Mouse (Mus musculus): Measurements from ENCODE around the gene Pik3r1. TPM values are rescaled to one million over a fixed set of nuclear protein-coding genes. Genes with fewer than 3 reads are reported as not detected.

Gene Pik3r1
- polyA plus RNA-seq, 1 experiment, result 6.8 TPM

DNA sequence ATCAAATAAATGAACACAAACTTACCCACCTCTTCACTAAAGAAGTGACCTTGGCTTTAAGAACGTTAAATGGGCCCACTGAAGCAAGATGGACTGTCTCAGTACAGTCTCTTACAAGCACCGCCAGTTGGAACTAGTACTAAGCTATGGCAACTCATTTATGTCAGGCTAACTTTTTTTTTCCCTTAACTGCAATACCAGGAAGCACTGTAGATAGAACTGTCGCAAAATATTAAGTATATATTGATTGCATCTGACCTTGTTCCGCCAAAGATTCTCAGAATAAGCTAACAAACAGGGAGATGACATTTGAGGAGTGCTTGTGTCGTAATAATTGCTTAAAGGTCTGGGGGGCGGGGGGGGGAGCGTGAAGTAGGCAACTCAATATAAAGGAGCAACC lies 49.3 kb downstream of the Pik3r1 start:
- no peak overlapping the region for H3K4me2 ChIP-seq (ENCODE audit: low read depth)
- peaks cover 62% of the 10 kb centered on the region for H3K79me2 ChIP-seq (ENCODE audit: control insufficient read depth, insufficient read depth)
- no peak overlapping the region for H3K4me3 ChIP-seq
- no peak for TF ChIP-seq REST (IDR thresholded peaks at IDR 0.05; ENCODE audit: insufficient read depth, insufficient read length)
- no peak for TF ChIP-seq MAX (IDR thresholded peaks at IDR 0.05; ENCODE audit: low read depth)
- TF ChIP-seq MYOG (IDR thresholded peaks at IDR 0.05; ENCODE audit: control insufficient read depth in 1 of 3, insufficient read depth in 1 of 3, insufficient read length in 2 of 3, low read depth in 2 of 3), result no peak
- TF ChIP-seq SRF (IDR thresholded peaks at IDR 0.05; ENCODE audit: control insufficient read depth, insufficient read length, low read depth), result no peak
- TF ChIP-seq CEBPB (IDR thresholded peaks at IDR 0.05; ENCODE audit: insufficient read depth, poor library complexity, severe bottlenecking), result no peak
- TF ChIP-seq E2F4 (IDR thresholded peaks at IDR 0.05; ENCODE audit: insufficient read depth), result no peak
- no peak for TF ChIP-seq POLR2AphosphoS2 (IDR thresholded peaks at IDR 0.05; ENCODE audit: insufficient read length, low read depth)
- TF ChIP-seq POLR2A (IDR thresholded peaks at IDR 0.05; ENCODE audit: insufficient read length, low read depth), result no peak
- no peak for TF ChIP-seq TCF3 (IDR thresholded peaks at IDR 0.05; ENCODE audit: insufficient read length, low read depth)
- TF ChIP-seq MYOD1 (IDR thresholded peaks at IDR 0.05; ENCODE audit: control insufficient read depth in 1 of 3, insufficient read length in 2 of 3, low read depth in 2 of 3), result no peak
- no peak for TF ChIP-seq USF1 (IDR thresholded peaks at IDR 0.05; ENCODE audit: low read depth)
- TF ChIP-seq TCF12 (IDR thresholded peaks at IDR 0.05; ENCODE audit: insufficient read depth, poor library complexity, severe bottlenecking), result no peak
- H3ac ChIP-seq (ENCODE audit: control insufficient read depth, insufficient read length), result no peak overlapping the region
- H3K36me3 ChIP-seq (ENCODE audit: control insufficient read depth, insufficient read depth), result no peaks in the 10 kb centered on the region
- no peaks in the 10 kb centered on the region for H3K27me3 ChIP-seq (ENCODE audit: control insufficient read depth, insufficient read depth, insufficient read length)

- H3ac ChIP-seq (ENCODE audit: control insufficient read depth, insufficient read length), result no peak overlapping the region
- TF ChIP-seq TCF12 (IDR thresholded peaks at IDR 0.05; ENCODE audit: insufficient read depth, poor library complexity, severe bottlenecking) (no peak), USF1 (IDR thresholded peaks at IDR 0.05; ENCODE audit: low read depth) (no peak), CEBPB (IDR thresholded peaks at IDR 0.05; ENCODE audit: insufficient read depth, poor library complexity, severe bottlenecking) (no peak), REST (IDR thresholded peaks at IDR 0.05; ENCODE audit: insufficient read depth, insufficient read length) (no peak), MYOG (IDR thresholded peaks at IDR 0.05; ENCODE audit: control insufficient read depth in 1 of 3, insufficient read depth in 1 of 3, insufficient read length in 2 of 3, low read depth in 2 of 3) (no peak), MAX (IDR thresholded peaks at IDR 0.05; ENCODE audit: low read depth) (no peak), MYOD1 (IDR thresholded peaks at IDR 0.05; ENCODE audit: control insufficient read depth in 1 of 3, insufficient read length in 2 of 3, low read depth in 2 of 3) (no peak), E2F4 (IDR thresholded peaks at IDR 0.05; ENCODE audit: insufficient read depth) (no peak), SRF (IDR thresholded peaks at IDR 0.05; ENCODE audit: control insufficient read depth, insufficient read length, low read depth) (no peak), POLR2AphosphoS2 (IDR thresholded peaks at IDR 0.05; ENCODE audit: insufficient read length, low read depth) (no peak), TCF3 (IDR thresholded peaks at IDR 0.05; ENCODE audit: insufficient read length, low read depth) (no peak), POLR2A (IDR thresholded peaks at IDR 0.05; ENCODE audit: insufficient read length, low read depth) (no peak)
Measured at GRCm38 (mm10) chr13:101717836-101718235, 50.2 kb downstream of the Pik3r1 start.

GRCm38 (mm10) chr13:101713429-101714088 lies 54.5 kb downstream of the Pik3r1 start:
- TF ChIP-seq POLR2AphosphoS2 (IDR thresholded peaks at IDR 0.05; ENCODE audit: insufficient read length, low read depth) (no peak), USF1 (IDR thresholded peaks at IDR 0.05; ENCODE audit: low read depth) (no peak), E2F4 (IDR thresholded peaks at IDR 0.05; ENCODE audit: insufficient read depth) (no peak), MYOD1 (IDR thresholded peaks at IDR 0.05; ENCODE audit: control insufficient read depth in 1 of 3, insufficient read length in 2 of 3, low read depth in 2 of 3) (no peak), CEBPB (IDR thresholded peaks at IDR 0.05; ENCODE audit: insufficient read depth, poor library complexity, severe bottlenecking) (no peak), TCF3 (IDR thresholded peaks at IDR 0.05; ENCODE audit: insufficient read length, low read depth) (no peak), MAX (IDR thresholded peaks at IDR 0.05; ENCODE audit: low read depth) (no peak), REST (IDR thresholded peaks at IDR 0.05; ENCODE audit: insufficient read depth, insufficient read length) (no peak), MYOG (IDR thresholded peaks at IDR 0.05; ENCODE audit: control insufficient read depth in 1 of 3, insufficient read depth in 1 of 3, insufficient read length in 2 of 3, low read depth in 2 of 3) (no peak), POLR2A (IDR thresholded peaks at IDR 0.05; ENCODE audit: insufficient read length, low read depth) (no peak), TCF12 (IDR thresholded peaks at IDR 0.05; ENCODE audit: insufficient read depth, poor library complexity, severe bottlenecking) (no peak), SRF (IDR thresholded peaks at IDR 0.05; ENCODE audit: control insufficient read depth, insufficient read length, low read depth) (no peak)
- no peaks in the 10 kb centered on the region for H3K27me3 ChIP-seq (ENCODE audit: control insufficient read depth, insufficient read depth, insufficient read length)
- H3K4me3 ChIP-seq, result no peak overlapping the region
- H3K4me2 ChIP-seq (ENCODE audit: low read depth), result no peak overlapping the region
- H3ac ChIP-seq (ENCODE audit: control insufficient read depth, insufficient read length), result no peak overlapping the region
- H3K36me3 ChIP-seq (ENCODE audit: control insufficient read depth, insufficient read depth), result peaks cover 9% of the 10 kb centered on the region
- peaks cover 58% of the 10 kb centered on the region for H3K79me2 ChIP-seq (ENCODE audit: control insufficient read depth, insufficient read depth)

More at GRCm38 (mm10) chr13:101717836-101718235, 50.2 kb downstream of the Pik3r1 start:
- peaks cover 53% of the 10 kb centered on the region for H3K79me2 ChIP-seq (ENCODE audit: control insufficient read depth, insufficient read depth)
- H3K4me3 ChIP-seq, result no peak overlapping the region
- no peaks in the 10 kb centered on the region for H3K36me3 ChIP-seq (ENCODE audit: control insufficient read depth, insufficient read depth)
- peak overlapping the region; percentile 1 for H3K4me2 ChIP-seq (ENCODE audit: low read depth)
- H3K27me3 ChIP-seq (ENCODE audit: control insufficient read depth, insufficient read depth, insufficient read length), result no peaks in the 10 kb centered on the region

- H3K4me3 ChIP-seq, result no peak overlapping the region
- H3K27me3 ChIP-seq (ENCODE audit: control insufficient read depth, insufficient read depth, insufficient read length), result no peaks in the 10 kb centered on the region
- H3K4me2 ChIP-seq (ENCODE audit: low read depth), result no peak overlapping the region
- peaks cover 16% of the 10 kb centered on the region for H3K36me3 ChIP-seq (ENCODE audit: control insufficient read depth, insufficient read depth)
- peaks cover 59% of the 10 kb centered on the region for H3K79me2 ChIP-seq (ENCODE audit: control insufficient read depth, insufficient read depth)
- H3ac ChIP-seq (ENCODE audit: control insufficient read depth, insufficient read length), result no peak overlapping the region
- no peak for TF ChIP-seq MYOG (IDR thresholded peaks at IDR 0.05; ENCODE audit: control insufficient read depth in 1 of 3, insufficient read depth in 1 of 3, insufficient read length in 2 of 3, low read depth in 2 of 3)
- no peak for TF ChIP-seq TCF12 (IDR thresholded peaks at IDR 0.05; ENCODE audit: insufficient read depth, poor library complexity, severe bottlenecking)
- no peak for TF ChIP-seq USF1 (IDR thresholded peaks at IDR 0.05; ENCODE audit: low read depth)
- TF ChIP-seq E2F4 (IDR thresholded peaks at IDR 0.05; ENCODE audit: insufficient read depth), result no peak
- no peak for TF ChIP-seq TCF3 (IDR thresholded peaks at IDR 0.05; ENCODE audit: insufficient read length, low read depth)
- no peak for TF ChIP-seq MAX (IDR thresholded peaks at IDR 0.05; ENCODE audit: low read depth)
- no peak for TF ChIP-seq CEBPB (IDR thresholded peaks at IDR 0.05; ENCODE audit: insufficient read depth, poor library complexity, severe bottlenecking)
- TF ChIP-seq MYOD1 (IDR thresholded peaks at IDR 0.05; ENCODE audit: control insufficient read depth in 1 of 3, insufficient read length in 2 of 3, low read depth in 2 of 3), result no peak
- no peak for TF ChIP-seq REST (IDR thresholded peaks at IDR 0.05; ENCODE audit: insufficient read depth, insufficient read length)
- no peak for TF ChIP-seq POLR2A (IDR thresholded peaks at IDR 0.05; ENCODE audit: insufficient read length, low read depth)
- TF ChIP-seq SRF (IDR thresholded peaks at IDR 0.05; ENCODE audit: control insufficient read depth, insufficient read length, low read depth), result no peak
- TF ChIP-seq POLR2AphosphoS2 (IDR thresholded peaks at IDR 0.05; ENCODE audit: insufficient read length, low read depth), result no peak
Measured at GRCm38 (mm10) chr13:101712720-101713428, 55.1 kb downstream of the Pik3r1 start.
